Comparison of ENCODE assay signal across 22 mouse cellular contexts in the genomic region with DNA sequence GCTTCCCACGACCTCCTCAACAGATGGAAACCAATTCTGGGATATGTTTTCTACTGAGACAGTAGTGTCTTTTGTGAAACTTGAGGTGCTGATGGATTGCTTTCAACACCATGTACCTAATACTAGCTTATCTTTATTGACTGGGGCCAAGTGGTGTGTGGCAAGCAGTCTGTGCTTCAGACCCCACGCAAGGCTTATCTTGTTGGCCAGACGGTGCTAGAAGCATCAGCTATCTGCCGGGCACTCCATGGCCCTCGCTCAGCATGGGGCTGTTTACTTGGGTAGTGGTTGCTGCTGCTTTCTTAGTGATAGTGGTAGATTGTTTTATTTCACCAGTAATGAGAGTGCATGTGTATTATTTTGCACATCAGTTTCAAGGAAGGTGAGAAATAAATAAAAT. TPM values are rescaled to one million over a fixed set of nuclear protein-coding genes. Genes with fewer than 3 reads are reported as not detected.
DNase-seq lines count a peak whose midpoint lies in the region; ATAC-seq and TF ChIP-seq lines count a peak whose summit lies in the region.
"Had no signal": no experiment of that assay in that cellular context is flagged by ENCODE, and none has a peak within 500 bp of the region (broad histone marks: within the 10 kb centered on the region; RNA-seq: fewer than 3 reads in every experiment).

No protein-coding gene starts in this region.

- no peak overlapping the region for H3K27ac ChIP-seq in cerebellum, adult 2 months (ENCODE audit: insufficient read depth, low read length)
- H3K27ac ChIP-seq: limb, embryonic 10.5 days; neural tube, embryonic 12.5 days had no signal

- no peak for TF ChIP-seq CTCF in cerebellum, adult 2 months (IDR thresholded peaks at IDR 0.05; ENCODE audit: borderline replicate concordance, insufficient read depth, low read depth, low read length)

- H3K4me3 ChIP-seq in cerebellum, adult 2 months (replicated peaks; ENCODE audit: insufficient read depth, low read depth, low read length), result no peak overlapping the region
- H3K4me3 ChIP-seq: limb, embryonic 10.5 days; neural tube, embryonic 12.5 days had no signal

- 77% methylated on average over 5 of the region's 5 CpGs for WGBS in cerebellum, adult 2 months

- ATAC-seq in megakaryocyte progenitor cell, adult 5-6 weeks (replicated peaks; ENCODE audit: poor library complexity), result peak; percentile 99
- ATAC-seq: forebrain, embryonic 16.5 days; inflammation-experienced regulatory T-cells, adult 6 months had no signal

- no peak for TF ChIP-seq POLR2A in cerebellum, adult 2 months (IDR thresholded peaks at IDR 0.05; ENCODE audit: borderline replicate concordance, insufficient read depth, low read length)

- intact Hi-C loops in gastrocnemius, postnatal 36 days (cut with DNase I), result no loop called here

- peak; percentile 9 for DNase-seq in embryo, embryonic 10 days (ENCODE audit: low spot score)
- DNase-seq in embryo, embryonic 9.5 days (ENCODE audit: extremely low spot score), result no peak
- peak; percentile 59 for DNase-seq in testis, postnatal 14 days (ENCODE audit: low spot score)
- DNase-seq in testis, postnatal 10 days (ENCODE audit: low spot score), result no peak
- no peak for DNase-seq in natural killer cell, adult 2 months (ENCODE audit: low spot score in 2 of 2)
- no peak for DNase-seq in gastrocnemius, postnatal 36 days
- DNase-seq in cerebellum, adult 2 months, result no peak
- DNase-seq: cerebellum, postnatal 14 days; heart, postnatal 14 days; kidney, postnatal 14 days; lung, postnatal 10 days; midbrain, embryonic 14.5 days; retina, postnatal 1 day had no signal

- H3K27me3 ChIP-seq in cerebellum, adult 2 months (ENCODE audit: control insufficient read depth, insufficient read depth, low read length), result no peaks in the 10 kb centered on the region
- H3K27me3 ChIP-seq: neural tube, embryonic 12.5 days had no signal

- H3K4me1 ChIP-seq in cerebellum, adult 2 months (ENCODE audit: control insufficient read depth, insufficient read depth, low read length), result no peaks in the 10 kb centered on the region
- H3K4me1 ChIP-seq: limb, embryonic 10.5 days; neural tube, embryonic 12.5 days had no signal

RNA-seq across cellular contexts. Expression of gene Adipor1, which starts 11.1 kb away (rescaled TPM):
- total RNA-seq in megakaryocyte progenitor cell, adult 5-6 weeks (2015), result 63.0 and 63.2 TPM in 2 replicates
- total RNA-seq in megakaryocyte progenitor cell, adult 5-6 weeks (2017), result 43.2 and 44.2 TPM in 2 replicates
- 100 to 1,000 TPM; 158 to 166 TPM for total RNA-seq in gastrocnemius, postnatal 36 days (2021)
- 68.1 and 70.2 TPM in 2 replicates for polyA plus RNA-seq in cerebellum, adult 2 months (2012; rRNA removed)

RNA-seq across cellular contexts. Expression of gene Cyb5r1, which starts 20.9 kb away (rescaled TPM):
- 45.6 and 45.9 TPM in 2 replicates for total RNA-seq in megakaryocyte progenitor cell, adult 5-6 weeks (2015)
- total RNA-seq in megakaryocyte progenitor cell, adult 5-6 weeks (2017), result 22.2 and 25.3 TPM in 2 replicates
- total RNA-seq in gastrocnemius, postnatal 36 days (2021), result 10 to 100 TPM; 76.6 to 96.3 TPM
- polyA plus RNA-seq in cerebellum, adult 2 months (2012; rRNA removed), result 22.3 and 23.0 TPM in 2 replicates

RNA-seq across cellular contexts. Expression of gene Klhl12, which starts 29.0 kb away (rescaled TPM):
- 12.3 and 14.2 TPM in 2 replicates for total RNA-seq in megakaryocyte progenitor cell, adult 5-6 weeks (2015)
- 11.7 and 21.7 TPM in 2 replicates for total RNA-seq in megakaryocyte progenitor cell, adult 5-6 weeks (2017)
- total RNA-seq in gastrocnemius, postnatal 36 days (2021), result 10 to 100 TPM; 14.4 to 15.1 TPM
- 29.8 and 30.7 TPM in 2 replicates for polyA plus RNA-seq in cerebellum, adult 2 months (2012; rRNA removed)

RNA-seq across cellular contexts. Expression of gene 4933406M09Rik, which starts 40.5 kb away (rescaled TPM):
- not detected in 2 replicates for total RNA-seq in megakaryocyte progenitor cell, adult 5-6 weeks (2015)
- not detected in 2 replicates for total RNA-seq in megakaryocyte progenitor cell, adult 5-6 weeks (2017)
- not detected for total RNA-seq in gastrocnemius, postnatal 36 days (2021)
- polyA plus RNA-seq in cerebellum, adult 2 months (2012; rRNA removed), result not detected in 2 replicates
- total RNA-seq: gastrocnemius, postnatal 4 days; heart, postnatal 14 days; layer of hippocampus, postnatal 25 days had no signal
- polyA plus RNA-seq: embryonic facial prominence, embryonic 14.5 days; forebrain, embryonic 16.5 days; inflammation-experienced regulatory T-cells, adult 6 months; limb, embryonic 10.5 days; midbrain, embryonic 14.5 days; neural tube, embryonic 12.5 days; urinary bladder, adult 2 months had no signal

Comparison
In these comparisons a context has a peak if more than half of its experiments do, and no peak if none do; other contexts are left out.
1. DNase-seq: peak in embryo, embryonic 10 days (single experiment) and testis, postnatal 14 days (single experiment); none in embryo, embryonic 9.5 days (single experiment), testis, postnatal 10 days (single experiment), natural killer cell, adult 2 months (0 of 2), gastrocnemius, postnatal 36 days (0 of 2) and cerebellum, adult 2 months (0 of 2).